Mouse (Mus musculus) left cerebral cortex, postnatal 10 days (tissue): ENCODE measurements around the gene Bst1. TPM values are rescaled to one million over a fixed set of nuclear protein-coding genes. Genes with fewer than 3 reads are reported as not detected.
A peak's percentile ranks its signal among the peaks of the same experiment; 100 is the strongest.

Source experiments
- DNase-seq, 2 experiments: peaks; one replicate each; pipeline ENCODE4 v3.0.0; 2021 to 2022; ENCODE audit warnings: low spot score in 2 of 2, mixed read lengths in 1 of 2; ENCODE audit errors: extremely low spot score in 1 of 2
- intact Hi-C: fragments of 180-260 bp; cut with DNase I; formaldehyde crosslinking; loops from one replicate; pipeline ENCODE4 v1.15.1; 2025
- total RNA-seq, 2 experiments: library from RNA; stranded (reverse); gene quantifications; 2 replicates each; pipeline ENCODE4 v1.2.3; 2021

The Bst1 gene
- total RNA-seq, 2 experiments from 2014 or later, result not detected

GRCm38 (mm10) chr5:43807744-43808696 is 10.7 kb upstream of the Bst1 start:
- intact Hi-C loops, result no loop called here
- peak; percentile 74 to 93 for DNase-seq

GRCm38 (mm10) chr5:43810427-43811062 is 8.1 kb upstream of the Bst1 start:
- intact Hi-C loops, result no loop called here

GRCm38 (mm10) chr5:43814536-43814935 is 4.1 kb upstream of the Bst1 start:
- DNase-seq, result no peak
- intact Hi-C loops, result no loop called here

More at GRCm38 (mm10) chr5:43810427-43811062, 8.1 kb upstream of the Bst1 start:
- DNase-seq, result no peak

- intact Hi-C loops, result no loop called here
- no peak for DNase-seq
These were observed 2.9 kb upstream of the Bst1 start for GRCm38 (mm10) chr5:43815769-43816168.

- no peak for DNase-seq
- intact Hi-C loops, result no loop called here
These were observed 2.1 kb downstream of the Bst1 start for GRCm38 (mm10) chr5:43820785-43821184.

- DNase-seq, result no peak
- intact Hi-C loops, result no loop called here
These were observed 2.9 kb downstream of the Bst1 start, which contains the start of gene Fbxl5 for GRCm38 (mm10) chr5:43821538-43821937. TSS of gene Fbxl5 (minus strand) at chr5:43821638.

- intact Hi-C loops, result no loop called here
- no peak for DNase-seq
These were observed 3.5 kb downstream of the Bst1 start for GRCm38 (mm10) chr5:43822199-43822598.

- no peak for DNase-seq
- intact Hi-C loops, result no loop called here
These were observed 4.1 kb downstream of the Bst1 start for GRCm38 (mm10) chr5:43822824-43823223.

GRCm38 (mm10) chr5:43824580-43824979 is 5.9 kb downstream of the Bst1 start:
- DNase-seq, result no peak
- intact Hi-C loops, result no loop called here

GRCm38 (mm10) chr5:43826883-43827282 is 8.2 kb downstream of the Bst1 start:
- DNase-seq, result no peak
- intact Hi-C loops, result no loop called here

GRCm38 (mm10) chr5:43827366-43827765 is 8.7 kb downstream of the Bst1 start:
- no peak for DNase-seq
- intact Hi-C loops, result no loop called here

- DNase-seq, result no peak
- intact Hi-C loops, result loop anchor here (5.0 kb wide), 2 partner anchors 164 to 436 kb away; no protein-coding TSS in a partner anchor
These were observed 17.9 kb downstream of the Bst1 start for GRCm38 (mm10) chr5:43836590-43836989.

GRCm38 (mm10) chr5:43837372-43837771 is 18.7 kb downstream of the Bst1 start:
- intact Hi-C loops, result loop anchor here (5.0 kb wide), 2 partner anchors 165 to 435 kb away; no protein-coding TSS in a partner anchor
- DNase-seq, result peak in 1 of 2 experiments; percentile 34

GRCm38 (mm10) chr5:43841144-43842010 is 22.7 kb downstream of the Bst1 start:
- intact Hi-C loops, result loop anchor here (5.0 kb wide), 2 partner anchors 146 to 421 kb away; no protein-coding TSS in a partner anchor
- peak; percentile 44 to 46 for DNase-seq

GRCm38 (mm10) chr5:43842011-43842285 is 23.3 kb downstream of the Bst1 start:
- DNase-seq, result no peak
- intact Hi-C loops, result loop anchor here (5.0 kb wide), 2 partner anchors 145 to 420 kb away; no protein-coding TSS in a partner anchor

- intact Hi-C loops, result loop anchor here (5.0 kb wide), 2 partner anchors 145 to 420 kb away; no protein-coding TSS in a partner anchor
- no peak for DNase-seq
These were observed 24.0 kb downstream of the Bst1 start for GRCm38 (mm10) chr5:43842576-43843155.

GRCm38 (mm10) chr5:43845083-43845482 is 26.4 kb downstream of the Bst1 start:
- no peak for DNase-seq

GRCm38 (mm10) chr5:43845646-43846045 is 27.0 kb downstream of the Bst1 start:
- no peak for DNase-seq
- intact Hi-C loops, result loop anchor here (5.0 kb wide), 1 partner anchor 37 kb away; no protein-coding TSS in a partner anchor

More at GRCm38 (mm10) chr5:43845083-43845482, 26.4 kb downstream of the Bst1 start:
- intact Hi-C loops, result loop anchor here (5.0 kb wide), 1 partner anchor 37 kb away; no protein-coding TSS in a partner anchor
